Mouse (Mus musculus): Measurements from ENCODE around the gene Il33.
"Not testable (repeated sequence)": the region's sequence is repeated elsewhere in the genome, so short reads cannot be mapped to it uniquely, and the experiment has no call there.

Gene Il33

GRCm38 (mm10) chr19:29940239-29940638 is 15.3 kb downstream of the Il33 start:
- DNase-seq (ENCODE audit: low spot score): no peak

DNA sequence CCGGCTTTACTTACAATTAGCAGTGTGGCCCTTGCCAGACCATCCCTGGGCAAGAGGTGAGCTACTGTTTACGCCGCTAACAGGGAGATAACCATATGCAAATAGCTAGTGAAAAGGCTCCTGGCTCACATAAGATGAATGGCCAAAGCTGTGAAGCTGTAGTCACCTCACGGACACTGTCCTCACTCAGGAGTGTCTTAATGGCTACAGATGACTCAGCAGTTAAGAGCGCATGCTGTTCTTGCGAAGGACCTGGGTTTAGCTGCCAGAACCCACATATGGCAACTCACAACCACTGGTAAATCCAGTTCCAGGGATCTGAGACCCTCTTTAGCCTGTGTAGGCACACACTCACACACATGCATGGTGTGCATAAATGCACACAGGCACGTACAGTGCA is 16.3 kb downstream of the Il33 start:
- DNase-seq (ENCODE audit: low spot score): no peak

- DNase-seq (ENCODE audit: low spot score): no peak
Measured at GRCm38 (mm10) chr19:29942358-29942757, 17.4 kb downstream of the Il33 start.

DNA sequence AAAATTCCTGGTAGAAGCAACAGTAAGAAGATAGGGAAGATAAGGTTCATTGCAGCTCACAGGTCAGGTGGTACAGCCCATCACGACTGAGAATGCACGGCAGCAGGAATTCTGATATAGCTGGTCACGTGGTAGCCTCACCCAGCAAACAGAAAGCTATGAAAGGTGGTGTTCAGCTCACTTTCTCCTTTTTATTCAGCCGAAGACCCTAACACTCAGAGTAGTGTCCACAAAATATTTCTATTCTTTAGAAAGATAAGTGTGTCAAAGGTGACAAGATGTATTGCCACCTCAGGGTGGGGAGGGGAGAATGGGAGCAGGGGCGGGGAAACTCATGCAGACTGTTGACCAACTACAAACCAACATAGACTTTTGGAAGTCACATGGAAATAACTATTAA is 19.5 kb downstream of the Il33 start:
- no peak for DNase-seq (ENCODE audit: low spot score)

DNA sequence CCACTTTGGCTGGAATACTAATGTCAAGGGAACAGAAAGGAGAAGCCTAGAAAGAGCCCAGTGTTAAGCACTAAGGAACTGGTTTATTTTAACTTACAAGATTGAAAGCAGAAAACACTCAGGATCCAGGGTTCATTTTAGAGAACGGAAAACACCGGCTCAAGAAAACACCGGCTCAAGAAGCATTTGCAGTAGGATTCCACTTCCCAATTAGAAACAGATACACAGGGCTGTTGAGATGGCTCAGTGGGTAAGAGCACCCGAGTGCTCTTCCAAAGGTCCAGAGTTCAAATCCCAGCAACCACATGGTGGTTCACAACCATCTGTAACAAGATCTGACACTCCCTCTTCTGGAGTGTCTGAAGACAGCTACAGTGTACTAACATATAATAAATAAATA is 20.0 kb downstream of the Il33 start:
- DNase-seq (ENCODE audit: low spot score): not testable (repeated sequence)

GRCm38 (mm10) chr19:29945557-29946422 is 20.9 kb downstream of the Il33 start:
- no peak for DNase-seq (ENCODE audit: low spot score)

DNA sequence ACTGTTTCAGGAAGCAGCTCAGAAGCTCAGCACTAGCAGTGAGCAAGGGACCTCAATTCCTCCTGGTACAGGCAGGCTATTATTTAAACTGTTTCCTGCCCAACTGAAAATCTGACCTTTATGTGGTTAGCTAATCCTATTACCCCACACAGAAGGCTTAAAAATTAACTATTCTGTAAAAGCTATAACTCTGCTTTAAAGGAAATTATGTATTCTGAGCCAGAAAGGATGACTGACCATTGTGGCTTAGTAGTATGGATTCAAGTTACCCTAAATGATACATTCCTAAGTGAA is 21.5 kb downstream of the Il33 start:
- DNase-seq (ENCODE audit: low spot score): no peak

- DNase-seq (ENCODE audit: low spot score): no peak
Measured at GRCm38 (mm10) chr19:29947056-29947455, 22.1 kb downstream of the Il33 start.

- peak; percentile 5 for DNase-seq (ENCODE audit: low spot score)
Measured at GRCm38 (mm10) chr19:29947891-29948801, 23.2 kb downstream of the Il33 start.

GRCm38 (mm10) chr19:29952538-29952937 is 27.6 kb downstream of the Il33 start:
- DNase-seq (ENCODE audit: low spot score): no peak

DNA sequence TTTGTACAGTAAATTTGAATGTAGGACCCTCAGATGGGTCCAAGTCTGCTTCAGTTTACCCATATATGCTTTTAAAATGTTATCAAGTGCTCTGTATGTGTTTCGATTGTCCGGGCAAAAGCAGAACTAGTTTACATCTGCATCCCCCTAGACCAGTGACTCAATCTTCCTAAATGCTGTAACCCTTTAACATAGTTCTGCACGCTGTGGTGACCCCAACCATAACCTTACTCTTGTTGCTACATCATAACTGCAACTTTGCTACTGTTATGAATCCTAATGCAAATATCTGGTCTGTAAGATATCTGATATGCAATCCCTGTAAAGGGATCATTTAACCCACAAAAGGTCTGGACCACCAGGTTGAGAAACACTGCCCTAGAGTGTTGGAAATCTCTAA is 28.9 kb downstream of the Il33 start:
- no peak for DNase-seq (ENCODE audit: low spot score)

DNA sequence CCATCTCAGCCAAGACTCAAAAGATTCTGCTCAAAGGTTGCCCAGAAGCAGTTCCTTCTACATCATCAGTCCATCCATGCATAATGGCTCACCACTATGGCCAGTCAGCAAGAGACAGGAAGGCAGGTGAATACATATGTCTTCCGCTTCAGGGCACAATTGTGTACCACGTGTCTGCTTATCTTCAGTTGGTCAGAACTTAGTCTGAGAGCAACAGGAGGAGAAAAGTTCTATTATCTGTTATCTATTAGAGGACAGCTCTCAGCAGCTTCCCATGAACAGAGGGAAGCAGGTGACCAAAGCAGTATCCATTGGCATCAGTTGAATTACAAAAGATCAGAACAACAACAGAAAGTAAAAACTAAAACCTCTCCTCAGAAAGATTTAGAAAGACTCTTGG is 30.5 kb downstream of the Il33 start:
- DNase-seq (ENCODE audit: low spot score): no peak

- no peak for DNase-seq (ENCODE audit: low spot score)
Measured at GRCm38 (mm10) chr19:29960906-29961305, 36.0 kb downstream of the Il33 start.

GRCm38 (mm10) chr19:29961842-29962241 is 36.9 kb downstream of the Il33 start:
- DNase-seq (ENCODE audit: low spot score): no peak

GRCm38 (mm10) chr19:29963598-29964092 is 38.7 kb downstream of the Il33 start:
- no peak for DNase-seq (ENCODE audit: low spot score)

DNA sequence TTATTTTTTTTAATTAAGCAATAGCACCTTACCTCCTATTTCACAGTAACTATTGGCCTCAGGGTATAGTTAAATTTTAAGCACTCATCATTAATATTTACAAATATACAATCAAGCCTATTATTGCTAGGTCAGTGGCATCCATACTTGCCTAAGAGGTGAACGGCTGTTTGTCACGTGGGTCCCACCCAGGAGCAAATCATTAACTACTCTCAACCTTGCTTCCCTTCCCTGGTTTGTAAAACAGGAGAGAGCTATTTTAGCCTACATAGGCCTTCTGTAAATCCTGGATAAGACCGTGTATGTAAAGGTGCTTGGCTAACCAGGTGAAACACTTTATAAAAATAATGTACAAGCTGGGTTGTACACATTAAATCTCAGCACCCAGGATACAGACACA is 43.0 kb downstream of the Il33 start:
- DNase-seq (ENCODE audit: low spot score): no peak

DNA sequence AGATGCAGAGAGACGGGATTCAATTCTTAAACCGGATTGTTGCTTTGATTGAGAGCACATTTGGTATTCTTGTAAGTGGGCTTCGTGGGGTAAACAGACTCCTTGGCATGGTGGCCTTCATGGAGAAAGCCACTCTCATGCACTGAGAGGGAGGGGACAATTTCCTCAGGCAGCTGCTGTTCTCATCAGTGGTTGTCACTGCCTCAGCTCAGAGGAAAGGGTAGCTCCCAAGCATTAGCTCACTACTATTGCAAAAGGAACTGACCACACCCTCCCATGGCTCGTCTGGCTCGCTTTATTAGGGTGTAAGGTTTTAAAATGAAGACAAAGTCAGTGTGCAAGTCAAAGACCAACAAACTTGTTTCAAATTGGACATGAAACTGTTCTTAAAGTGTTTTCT is 48.5 kb downstream of the Il33 start:
- no peak for DNase-seq (ENCODE audit: low spot score)

DNA sequence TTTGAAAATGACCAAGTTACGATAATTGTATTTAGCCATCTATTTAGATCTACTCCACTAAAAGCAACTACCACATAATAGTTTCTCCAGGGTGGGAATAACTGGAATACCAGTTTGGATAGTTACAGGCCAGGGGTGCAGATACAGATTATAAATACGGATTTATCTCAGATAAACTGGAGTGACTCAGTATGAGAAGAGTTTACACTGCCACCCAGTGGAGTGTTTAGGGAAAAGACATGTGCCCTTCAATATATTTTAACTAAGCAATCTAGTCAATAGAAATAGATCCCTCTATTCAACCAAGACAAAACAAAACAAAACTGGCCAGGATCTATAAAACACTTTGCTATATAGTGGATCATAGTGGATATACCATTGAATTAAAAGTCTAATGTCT is 53.9 kb downstream of the Il33 start:
- DNase-seq (ENCODE audit: low spot score): no peak

DNA sequence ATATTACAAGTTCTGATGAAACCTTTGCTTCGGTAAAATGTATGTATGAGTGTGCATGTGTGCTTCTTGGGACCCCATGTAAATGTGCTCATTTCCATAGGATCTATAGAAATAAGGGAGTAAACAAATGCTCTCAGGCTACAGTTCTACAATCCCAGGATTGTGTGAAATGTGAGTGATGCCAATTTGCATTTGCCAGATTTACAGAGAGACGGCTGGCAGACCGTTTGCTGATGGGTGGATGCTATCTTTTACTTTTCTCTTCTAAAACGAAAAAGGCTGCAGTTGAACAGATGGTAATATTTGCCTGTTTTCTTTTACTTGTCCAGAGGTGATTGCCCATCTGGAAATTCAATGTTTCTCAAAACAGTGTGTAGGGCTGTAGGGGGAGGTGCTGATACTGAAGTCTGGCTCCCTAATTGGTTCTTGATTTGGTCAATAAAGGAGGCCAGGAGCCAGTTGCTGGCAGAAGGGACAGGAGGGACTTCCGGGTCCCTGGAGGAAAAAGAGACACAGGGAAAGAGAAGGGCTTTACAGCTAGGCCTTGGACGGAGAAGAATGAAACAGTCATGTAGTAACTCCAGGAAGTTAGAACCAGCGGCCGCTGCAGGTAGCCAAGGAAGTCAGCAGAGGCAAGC is 54.7 kb downstream of the Il33 start:
- no peak for DNase-seq (ENCODE audit: low spot score)

GRCm38 (mm10) chr19:29984208-29985005 is 59.5 kb downstream of the Il33 start:
- DNase-seq (ENCODE audit: low spot score): no peak

DNA sequence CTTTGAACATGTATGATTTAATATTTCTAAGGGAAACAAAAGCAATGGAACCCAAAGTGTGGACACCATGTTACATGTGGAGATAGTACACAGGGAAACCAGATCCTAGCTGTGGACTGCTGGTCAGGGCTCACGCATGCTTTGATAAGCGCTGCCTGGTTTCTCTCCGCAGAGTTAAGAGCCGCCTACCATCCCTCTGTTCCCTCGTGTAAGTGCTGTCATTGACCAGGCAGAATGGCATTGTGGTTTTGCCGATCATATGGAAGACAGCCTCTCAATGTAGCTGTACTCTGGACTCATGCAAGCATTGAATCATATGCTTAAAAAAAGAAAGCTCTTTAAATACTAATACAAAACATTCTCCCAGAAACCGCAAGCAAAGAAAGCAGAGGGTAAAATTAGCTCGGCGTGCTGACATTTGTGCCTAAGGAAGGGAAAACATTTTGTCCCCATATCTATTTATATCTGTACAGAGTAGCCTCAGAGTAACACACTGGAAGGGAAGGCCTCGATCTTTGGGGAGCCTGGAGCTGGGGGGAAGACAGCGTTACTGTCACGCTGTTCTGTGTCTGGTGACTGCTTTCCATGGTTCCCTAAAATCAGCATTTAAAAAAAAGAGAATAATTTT is 61.7 kb downstream of the Il33 start:
- no peak for DNase-seq (ENCODE audit: low spot score)

Measured in spleen, adult 12 weeks (tissue).